Mouse (Mus musculus) cerebellum, adult 9-10 months (tissue): ENCODE measurements around the gene Sapcd2.
A peak's percentile ranks its signal among the peaks of the same experiment; 100 is the strongest.

Experiments used
- DNase-seq: peaks from one replicate; pipeline ENCODE4 v3.0.0; 2022

Gene Sapcd2

GRCm38 (mm10) chr2:25371764-25372643 lies at the start of gene Sapcd2:
TSS of gene Sapcd2 (plus strand) at chr2:25372321.
- peak; percentile 89 for DNase-seq

- DNase-seq = no peak
Measured at GRCm38 (mm10) chr2:25326036-25326435, 46.1 kb upstream of the Sapcd2 start.

GRCm38 (mm10) chr2:25328440-25328839 lies 43.7 kb upstream of the Sapcd2 start:
- peak; percentile 71 for DNase-seq

GRCm38 (mm10) chr2:25331470-25331869 lies 40.7 kb upstream of the Sapcd2 start:
- DNase-seq = peak; percentile 45

- DNase-seq = peak; percentile 99
Measured at GRCm38 (mm10) chr2:25332286-25333160, 39.6 kb upstream of the Sapcd2 start, which contains the start of gene Man1b1. TSS of gene Man1b1 (plus strand) at chr2:25332338.

- DNase-seq = no peak
Measured at GRCm38 (mm10) chr2:25333569-25333968, 38.6 kb upstream of the Sapcd2 start.

GRCm38 (mm10) chr2:25338303-25338702 lies 33.8 kb upstream of the Sapcd2 start:
- no peak for DNase-seq

GRCm38 (mm10) chr2:25348162-25348561 lies 24.0 kb upstream of the Sapcd2 start:
- DNase-seq = no peak

- no peak for DNase-seq
Measured at GRCm38 (mm10) chr2:25349499-25349898, 22.6 kb upstream of the Sapcd2 start.

GRCm38 (mm10) chr2:25350701-25351100 lies 21.4 kb upstream of the Sapcd2 start:
- DNase-seq = no peak

GRCm38 (mm10) chr2:25354211-25354610 lies 17.9 kb upstream of the Sapcd2 start:
- DNase-seq = no peak

GRCm38 (mm10) chr2:25355419-25356066 lies 16.6 kb upstream of the Sapcd2 start:
- DNase-seq = no peak

GRCm38 (mm10) chr2:25356208-25357079 lies 15.7 kb upstream of the Sapcd2 start, which contains the start of gene Dpp7:
TSS of gene Dpp7 (minus strand) at chr2:25356359.
- peak; percentile 90 for DNase-seq

- DNase-seq = no peak
Measured at GRCm38 (mm10) chr2:25359848-25360247, 12.3 kb upstream of the Sapcd2 start.

- DNase-seq = no peak
Measured at GRCm38 (mm10) chr2:25363478-25364178, 8.5 kb upstream of the Sapcd2 start.

- no peak for DNase-seq
Measured at GRCm38 (mm10) chr2:25364313-25364712, 7.8 kb upstream of the Sapcd2 start.

- no peak for DNase-seq
Measured at GRCm38 (mm10) chr2:25364761-25365090, 7.4 kb upstream of the Sapcd2 start.

- peak; percentile 54 for DNase-seq
Measured at GRCm38 (mm10) chr2:25365091-25365761, 6.9 kb upstream of the Sapcd2 start, which contains the start of gene Uap1l1. TSS of gene Uap1l1 (minus strand) at chr2:25365682.

GRCm38 (mm10) chr2:25369996-25370395 lies 2.1 kb upstream of the Sapcd2 start:
- no peak for DNase-seq

GRCm38 (mm10) chr2:25372644-25373391 lies 697 bp downstream of the Sapcd2 start:
- no peak for DNase-seq
